Mouse (Mus musculus) kidney, adult 2 months (tissue): Measurements from ENCODE around the gene Ptgis. TPM values are rescaled to one million over a fixed set of nuclear protein-coding genes. Genes with fewer than 3 reads are reported as not detected.

Experiments used
- DNase-seq: peaks from one replicate; pipeline ENCODE4 v3.0.0; 2021
- H3K27ac ChIP-seq: fragments of 200-500 bp; 2 replicates; pipeline ENCODE4 v1.5.1; 2012; ENCODE audit warnings: low read depth, low read length, control low read depth, inconsistent platforms; ENCODE audit not compliant: insufficient read depth
- H3K27me3 ChIP-seq: fragments of 200-500 bp; replicated peaks from 2 replicates; pipeline ENCODE4 v1.6.1; 2012; ENCODE audit warnings: mild to moderate bottlenecking, moderate library complexity, low read length, inconsistent platforms; ENCODE audit not compliant: control insufficient read depth, insufficient read depth
- H3K36me3 ChIP-seq: fragments of 200-500 bp; 2 replicates; pipeline ENCODE4 v1.6.1; 2012; ENCODE audit warnings: mild to moderate bottlenecking, moderate library complexity, low read length, inconsistent platforms; ENCODE audit not compliant: control insufficient read depth, insufficient read depth
- H3K4me1 ChIP-seq: fragments of 200-500 bp; 2 replicates; pipeline ENCODE4 v1.6.1; 2011; ENCODE audit warnings: low read length; ENCODE audit not compliant: control insufficient read depth, insufficient read depth
- H3K4me3 ChIP-seq: fragments of 200-500 bp; 2 replicates; pipeline ENCODE4 v1.5.1; 2011; ENCODE audit warnings: mild to moderate bottlenecking, low read depth, low read length, control low read depth; ENCODE audit not compliant: insufficient read depth
- CTCF ChIP-seq: fragments of 200-500 bp; conservative IDR thresholded peaks from 2 replicates; pipeline ENCODE4 v1.5.1; 2011; ENCODE audit warnings: low read depth, mild to moderate bottlenecking, control low read depth, low read length, moderate library complexity, mixed read lengths; ENCODE audit not compliant: insufficient read depth, insufficient read length
- POLR2A ChIP-seq: fragments of 200-500 bp; IDR thresholded peaks from one replicate; pipeline ENCODE4 v1.6.1; 2011; ENCODE audit warnings: low read depth, low read length, control low read depth
- WGBS: fragments of 180-500 bp; shearing (Covaris S2); methylation state at CpG from one replicate; pipeline ENCODE4 v1.1.7; 2018; 5-methylcytosine and 5-hydroxymethylcytosine counted together
- polyA plus RNA-seq: library from polyadenylated mRNA; depleted of rRNA; stranded (reverse); fragments of >200 nt; gene quantifications from 2 replicates; pipeline ENCODE4 v1.2.3, GENCODE M21; 2012

The Ptgis gene
- polyA plus RNA-seq, 1 experiment, result 8.3 TPM

DNA sequence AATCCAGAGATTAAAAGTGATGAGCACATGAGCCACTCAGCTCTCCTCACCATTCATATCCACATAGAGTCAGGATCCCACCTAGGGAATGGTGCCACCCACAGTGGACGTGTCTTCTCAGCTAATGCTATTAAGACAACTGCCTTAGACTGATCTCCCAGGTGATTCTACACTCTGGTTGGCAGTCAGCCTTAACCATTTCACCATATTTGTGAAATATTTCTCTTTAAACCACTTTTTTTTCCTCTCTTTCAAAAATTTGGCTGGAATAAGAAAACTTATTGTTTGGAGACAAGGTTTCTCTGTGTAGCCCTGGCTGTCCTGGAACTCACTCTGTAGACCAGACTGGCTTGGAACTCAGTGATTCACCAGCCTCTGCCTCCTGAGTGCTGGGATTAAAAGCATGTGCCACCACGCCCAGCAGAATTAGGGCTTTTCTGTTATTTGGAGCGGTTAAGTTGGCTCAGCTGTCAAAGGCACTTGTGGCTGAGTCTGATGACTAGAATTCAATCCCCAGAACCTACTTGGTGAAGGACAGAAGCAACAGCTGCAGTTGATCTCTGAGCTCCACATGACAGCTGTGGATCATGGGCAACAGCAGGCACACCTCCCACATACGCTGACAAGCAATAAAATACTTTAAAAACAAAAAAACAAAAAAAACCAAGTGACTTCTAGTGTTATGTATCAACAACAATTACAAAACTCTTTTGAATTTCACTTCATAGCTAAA is 3.6 kb upstream of the Ptgis start:
- Histone ChIP-seq H3K36me3 (no peaks in the 10 kb centered on the region), H3K4me3 (no peak overlapping the region), H3K27me3 (no peaks in the 10 kb centered on the region), H3K27ac (no peak overlapping the region), H3K4me1 (no peaks in the 10 kb centered on the region)
- TF ChIP-seq POLR2A (no peak), CTCF (no peak)
- DNase-seq, result no peak
- 90% methylated on average over 4 of the region's 4 CpGs for WGBS

- Histone ChIP-seq H3K4me3 (peak overlapping the region; percentile 26; the same call in 1 of the 2 replicates), H3K4me1 (no peaks in the 10 kb centered on the region), H3K27ac (no peak overlapping the region), H3K27me3 (no peaks in the 10 kb centered on the region), H3K36me3 (no peaks in the 10 kb centered on the region)
- WGBS, result 51% methylated on average over 12 of the region's 12 CpGs
- TF ChIP-seq POLR2A, result no peak
- TF ChIP-seq CTCF, result no peak
- no peak for DNase-seq
These were observed 1.1 kb downstream of the Ptgis start for GRCm38 (mm10) chr2:167239262-167239661.

DNA sequence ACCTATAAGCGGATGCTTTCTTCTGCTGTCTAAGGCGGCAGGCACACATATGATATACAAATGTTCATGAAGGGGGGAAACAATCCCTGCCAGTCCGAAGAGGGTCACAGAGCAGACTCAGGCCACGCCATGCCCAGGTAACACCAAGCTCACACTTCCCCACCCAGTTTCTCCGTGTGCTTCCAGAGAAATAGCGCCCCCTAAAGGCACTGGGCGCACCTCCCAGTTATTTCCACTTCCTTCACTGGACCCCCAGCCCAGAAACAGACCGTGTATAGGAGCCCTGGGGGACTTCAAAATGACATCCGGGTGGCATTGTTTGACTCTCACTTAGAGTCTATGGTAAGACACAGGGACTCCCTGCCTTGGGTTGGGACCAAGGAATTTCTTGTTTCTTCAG is 3.2 kb downstream of the Ptgis start:
- WGBS, result 85% methylated on average over 9 of the region's 9 CpGs
- H3K27ac ChIP-seq, result no peak overlapping the region
- no peaks in the 10 kb centered on the region for H3K36me3 ChIP-seq
- DNase-seq, result no peak
- no peak overlapping the region for H3K4me3 ChIP-seq
- peaks cover 3% of the 10 kb centered on the region; the same call in 1 of the 2 replicates for H3K4me1 ChIP-seq
- TF ChIP-seq CTCF (peak; percentile 9; the same call in 1 of the 2 replicates), POLR2A (no peak)
- H3K27me3 ChIP-seq, result no peaks in the 10 kb centered on the region

DNA sequence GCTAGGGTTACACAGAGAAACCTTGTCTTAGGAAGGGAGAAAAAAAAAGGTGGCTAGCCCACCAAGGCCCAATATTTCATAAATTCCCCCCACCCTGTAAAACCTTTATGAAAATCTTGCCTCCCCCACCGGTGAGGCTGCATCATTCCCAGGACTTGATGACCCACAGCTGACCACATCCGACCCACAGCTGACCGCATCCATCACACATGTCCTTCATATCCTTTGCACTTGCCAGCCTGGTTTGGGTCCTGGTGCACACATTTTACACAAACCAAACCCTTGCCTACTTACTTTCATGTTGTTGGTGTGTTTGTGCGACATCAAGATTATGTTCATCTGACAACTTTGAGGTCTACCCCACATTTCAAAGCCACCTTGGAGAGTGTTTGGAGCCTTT is 4.2 kb downstream of the Ptgis start:
- Histone ChIP-seq H3K4me1 (peaks cover 4% of the 10 kb centered on the region; the same call in 1 of the 2 replicates), H3K27ac (no peak overlapping the region), H3K27me3 (no peaks in the 10 kb centered on the region), H3K36me3 (no peaks in the 10 kb centered on the region), H3K4me3 (no peak overlapping the region)
- DNase-seq, result no peak
- WGBS, result 94% methylated on average over 4 of the region's 4 CpGs
- TF ChIP-seq POLR2A, result no peak
- TF ChIP-seq CTCF, result no peak

DNA sequence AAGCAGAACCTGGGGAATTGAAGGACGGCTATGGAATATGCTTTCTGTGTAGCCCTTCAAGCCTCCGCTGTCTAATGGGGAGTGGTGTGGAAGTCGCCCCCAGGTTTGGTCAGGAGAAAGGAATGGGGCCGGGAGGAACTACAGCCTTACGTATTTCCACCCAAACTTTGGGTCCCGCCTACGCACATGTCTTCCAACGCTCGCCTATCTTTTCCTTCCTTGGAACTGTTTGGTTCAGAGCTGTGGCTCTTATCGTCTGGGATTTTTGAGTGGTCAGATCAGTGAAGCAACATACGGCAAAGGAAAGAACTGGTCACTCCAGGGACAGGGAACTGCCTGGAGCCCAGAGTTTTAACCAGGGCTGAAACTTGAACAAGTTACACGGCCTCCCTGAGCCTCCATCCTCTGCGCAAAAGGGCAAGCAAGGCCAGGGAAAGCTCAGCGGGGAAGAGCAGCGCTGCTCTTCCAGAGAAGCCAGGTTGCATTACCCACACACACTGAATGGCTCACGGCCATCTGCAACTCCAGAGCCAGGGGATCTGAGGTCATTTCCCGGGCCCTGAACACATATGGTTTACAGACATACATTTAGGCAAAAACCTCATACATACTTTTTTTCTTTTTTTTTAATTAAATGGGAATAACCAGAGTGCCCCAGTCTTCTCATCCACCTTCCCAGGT is 4.9 kb downstream of the Ptgis start:
- TF ChIP-seq CTCF (no peak), POLR2A (no peak)
- Histone ChIP-seq H3K4me3 (no peak overlapping the region), H3K27ac (no peak overlapping the region), H3K4me1 (peaks cover 4% of the 10 kb centered on the region; the same call in 1 of the 2 replicates), H3K27me3 (no peaks in the 10 kb centered on the region), H3K36me3 (no peaks in the 10 kb centered on the region)
- no peak for DNase-seq
- 75% methylated on average over 17 of the region's 17 CpGs for WGBS

DNA sequence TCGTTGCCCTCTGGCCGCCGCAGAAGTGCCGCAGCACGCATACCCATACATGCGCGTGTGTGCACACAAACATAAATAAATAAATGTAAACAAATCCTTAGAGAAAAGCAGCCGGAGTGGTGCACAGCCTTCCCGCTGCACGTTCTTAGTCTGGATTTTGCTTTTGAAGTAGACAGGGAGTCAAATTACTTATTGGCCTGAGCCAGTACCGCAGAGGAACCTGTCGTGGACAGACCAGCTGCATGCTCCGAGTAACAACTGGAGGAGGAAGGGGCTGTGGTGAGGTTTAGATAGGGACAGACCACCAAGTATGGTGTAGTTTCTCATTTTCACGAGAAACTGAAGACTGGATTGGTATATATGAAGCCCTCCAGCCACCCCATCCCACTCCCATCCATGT is 6.6 kb downstream of the Ptgis start:
- TF ChIP-seq POLR2A, result no peak
- TF ChIP-seq CTCF, result no peak
- Histone ChIP-seq H3K27me3 (no peaks in the 10 kb centered on the region), H3K4me1 (peaks cover 4% of the 10 kb centered on the region; the same call in 1 of the 2 replicates), H3K27ac (no peak overlapping the region), H3K4me3 (no peak overlapping the region), H3K36me3 (no peaks in the 10 kb centered on the region)
- 56% methylated on average over 14 of the region's 14 CpGs for WGBS
- no peak for DNase-seq

DNA sequence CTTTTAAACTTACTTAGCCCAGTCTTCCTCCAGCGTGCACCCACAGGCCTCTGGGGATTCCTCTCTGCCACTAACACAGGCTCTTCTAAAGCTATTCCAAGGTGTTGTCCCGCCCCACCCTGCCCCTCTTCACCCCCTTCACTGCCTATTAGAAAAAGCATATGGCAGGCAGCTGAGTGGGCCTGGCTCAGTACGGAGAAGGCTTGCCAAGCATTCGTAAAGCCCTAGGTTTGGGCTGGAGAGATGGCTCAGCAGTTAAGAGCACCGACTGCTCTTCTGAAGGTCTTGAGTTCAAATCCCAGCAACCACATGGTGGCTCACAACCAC is 7.4 kb downstream of the Ptgis start:
- 75% methylated on average over 5 of the region's 5 CpGs for WGBS
- TF ChIP-seq CTCF, result no peak
- no peak for TF ChIP-seq POLR2A
- Histone ChIP-seq H3K4me1 (peaks cover 4% of the 10 kb centered on the region; the same call in 1 of the 2 replicates), H3K4me3 (no peak overlapping the region), H3K36me3 (no peaks in the 10 kb centered on the region), H3K27me3 (no peaks in the 10 kb centered on the region), H3K27ac (no peak overlapping the region)
- DNase-seq, result no peak
